Mouse (Mus musculus) adrenal gland, adult (tissue): Measurements from ENCODE around the gene Mum1.

ENCODE experiments used
- DNase-seq, 2 experiments: peaks; one replicate each; pipeline ENCODE4 v3.0.0; 2022 to 2023; ENCODE audit warnings: low spot score in 1 of 2; ENCODE audit not compliant: inconsistent age in 2 of 2

The Mum1 gene

DNA sequence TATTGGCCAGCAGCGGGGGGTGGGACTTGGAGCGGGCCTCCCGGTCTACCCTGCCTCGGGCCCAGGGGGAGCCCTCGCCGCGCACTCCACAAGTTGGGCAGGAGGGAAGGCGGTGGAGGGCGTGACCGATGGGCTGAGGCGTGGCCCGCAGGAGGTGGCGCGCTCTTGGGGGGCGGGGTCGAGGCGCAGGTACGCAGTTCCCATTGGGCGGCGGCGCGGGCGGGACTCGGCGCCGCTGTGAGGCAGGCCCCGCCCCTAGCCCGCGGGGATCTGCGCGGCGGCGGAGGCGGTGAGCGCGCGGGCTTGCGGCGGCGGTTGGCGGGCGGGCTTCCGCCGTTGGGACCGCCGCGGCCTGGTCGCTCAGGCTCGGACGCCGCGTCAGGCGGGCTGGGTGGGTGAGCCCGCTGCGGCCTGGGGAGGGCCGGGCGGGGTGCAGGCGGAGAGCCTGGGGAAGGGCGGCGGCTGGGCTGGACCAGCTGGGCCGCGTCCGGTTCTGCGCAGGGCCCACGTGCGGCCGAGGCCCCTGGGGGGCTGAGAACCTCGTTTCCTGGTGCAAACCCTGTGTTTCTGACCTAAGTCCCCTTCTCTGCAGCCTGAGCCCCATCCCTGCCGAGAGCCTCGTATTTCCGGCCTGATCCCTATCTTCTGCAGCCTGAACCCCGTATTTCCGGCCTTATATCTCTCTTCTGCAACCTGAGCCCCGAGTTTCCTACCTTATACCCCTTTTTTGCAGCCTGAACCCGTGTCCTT is at the start of gene Mum1:
TSS of gene Mum1 (plus strand) at position 19 of the 750 bp plus-strand sequence.
- peak; percentile 100 for DNase-seq

DNA sequence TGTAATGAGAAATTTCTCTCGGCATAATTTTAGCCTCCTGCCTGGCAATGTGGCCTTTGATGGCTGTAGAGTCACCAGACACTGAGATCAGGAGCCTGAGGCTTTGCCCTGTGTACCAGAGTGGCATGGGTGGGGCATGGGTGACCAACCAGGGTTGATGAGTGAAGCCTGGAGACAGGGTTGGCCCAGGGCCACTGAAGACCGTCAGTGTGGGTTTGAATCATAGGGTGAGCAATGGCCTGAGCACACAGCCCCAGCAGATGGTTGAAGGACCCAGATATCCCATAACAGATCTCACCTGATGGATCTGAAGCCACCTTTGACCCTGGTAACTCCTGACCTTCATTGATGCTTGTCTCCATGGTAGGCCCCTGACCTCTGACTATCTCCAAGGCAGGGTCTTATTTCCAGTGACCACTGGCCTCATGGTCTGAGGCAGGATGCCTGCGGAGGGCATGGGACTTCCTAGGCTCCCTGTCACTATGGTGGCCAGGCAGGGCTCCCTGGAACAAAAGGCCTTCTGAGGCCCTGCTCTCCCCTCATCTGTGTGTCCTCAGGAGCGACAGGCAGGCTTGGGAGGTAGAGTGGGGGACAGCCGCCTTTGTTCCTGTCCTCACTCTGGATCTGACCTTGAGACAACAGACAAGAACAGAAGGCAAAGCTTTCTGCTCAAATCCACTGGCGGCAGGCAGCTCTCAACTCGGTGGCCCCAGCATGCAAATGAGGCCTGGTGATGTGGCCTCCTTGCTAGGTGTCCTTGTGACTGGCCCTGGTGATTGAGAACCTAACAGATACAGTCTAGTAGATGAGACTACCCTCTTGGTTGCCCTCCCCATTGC is 48.6 kb upstream of the Mum1 start:
- peak; percentile 90 to 92 for DNase-seq

DNA sequence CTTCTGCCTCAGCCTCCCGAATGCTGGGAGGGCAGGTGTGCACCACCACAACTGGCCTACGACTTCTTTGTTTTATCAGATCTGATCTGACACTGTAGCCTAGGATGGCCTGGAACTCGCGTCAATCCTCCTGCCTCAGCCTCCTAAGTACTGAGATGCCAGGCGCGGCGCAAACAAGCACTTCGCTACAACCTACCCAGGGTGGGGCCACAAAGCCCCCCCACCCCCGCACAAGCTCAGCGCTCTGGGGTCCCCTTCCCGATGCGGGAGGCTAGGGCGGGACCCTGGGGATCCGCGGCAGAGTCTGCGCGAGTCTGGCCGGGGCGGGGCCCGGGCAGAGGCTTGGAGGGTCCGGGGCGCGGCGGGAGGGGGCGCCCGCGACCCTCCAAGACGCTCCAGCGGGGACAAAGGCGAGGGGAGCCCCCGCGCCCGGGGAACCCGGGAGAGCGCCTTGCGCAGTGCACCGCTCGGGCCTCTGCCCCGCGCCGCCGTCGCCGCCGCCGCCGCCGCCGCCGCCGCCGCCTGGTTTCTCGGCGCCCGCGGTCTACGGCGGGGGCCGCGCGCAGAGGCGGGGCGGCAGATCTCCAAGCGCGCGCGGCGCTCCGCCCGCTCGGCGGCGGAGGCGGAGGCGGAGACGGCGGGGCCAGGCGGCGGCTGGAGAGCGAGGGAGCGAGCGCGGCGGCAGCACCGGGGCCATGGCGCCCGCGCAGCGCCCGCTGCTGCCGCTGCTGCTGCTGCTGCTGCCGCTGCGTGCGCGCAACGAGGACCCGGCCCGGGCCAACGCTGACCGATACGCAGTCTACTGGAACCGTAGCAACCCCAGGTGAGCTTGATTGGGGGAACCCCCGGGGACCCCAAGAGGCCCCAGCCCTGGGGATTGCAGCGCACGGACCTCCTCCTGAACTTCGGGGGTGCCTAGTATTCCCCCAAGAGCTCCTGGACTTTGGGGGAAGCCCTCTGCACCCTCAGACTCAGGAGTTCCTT is 46.9 kb upstream of the Mum1 start, which contains the start of gene Efna2:
TSS of gene Efna2 (plus strand) at position 415 of the 984 bp plus-strand sequence.
- DNase-seq, result peak; percentile 69 to 75

DNA sequence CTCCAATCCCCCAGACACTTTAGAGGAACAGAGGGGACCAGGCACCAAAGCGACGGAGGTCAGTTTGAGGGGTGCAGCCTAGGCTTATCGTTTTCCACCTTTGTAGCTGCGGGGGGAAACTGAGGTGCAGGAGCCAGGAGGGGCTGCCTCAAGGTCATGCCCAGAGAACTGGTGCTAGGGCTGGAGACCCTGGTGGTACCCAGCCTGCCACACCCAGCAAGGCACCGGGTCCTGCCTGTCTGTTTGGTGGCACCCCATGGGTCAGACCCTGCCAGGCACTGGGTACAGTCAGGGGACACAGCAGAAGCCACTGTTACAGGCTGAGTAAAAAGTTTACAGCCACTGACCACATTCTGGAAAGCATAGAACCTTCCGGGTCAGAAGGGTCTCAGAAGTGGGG is 45.9 kb upstream of the Mum1 start:
- no peak for DNase-seq

DNA sequence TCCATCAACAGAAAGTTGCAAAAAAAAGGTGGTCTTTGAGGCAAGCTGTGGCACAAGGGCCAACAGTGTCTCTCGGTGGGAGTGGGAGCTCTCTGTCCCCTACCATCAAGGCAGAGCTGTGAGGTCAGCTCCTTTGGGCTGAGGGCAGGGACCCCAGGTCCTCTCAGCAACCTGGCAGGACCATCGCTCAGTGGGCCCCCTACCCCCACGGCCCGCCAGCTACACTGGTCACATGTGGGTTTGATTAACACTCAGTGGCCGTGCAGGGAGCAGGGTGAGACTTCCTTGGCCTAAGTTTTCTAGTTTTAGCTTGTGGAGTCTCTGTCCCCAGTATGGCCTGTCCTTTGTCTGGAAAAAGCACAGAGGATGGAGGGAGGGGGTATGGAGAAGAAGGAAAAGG is 45.4 kb upstream of the Mum1 start:
- DNase-seq, result no peak

DNA sequence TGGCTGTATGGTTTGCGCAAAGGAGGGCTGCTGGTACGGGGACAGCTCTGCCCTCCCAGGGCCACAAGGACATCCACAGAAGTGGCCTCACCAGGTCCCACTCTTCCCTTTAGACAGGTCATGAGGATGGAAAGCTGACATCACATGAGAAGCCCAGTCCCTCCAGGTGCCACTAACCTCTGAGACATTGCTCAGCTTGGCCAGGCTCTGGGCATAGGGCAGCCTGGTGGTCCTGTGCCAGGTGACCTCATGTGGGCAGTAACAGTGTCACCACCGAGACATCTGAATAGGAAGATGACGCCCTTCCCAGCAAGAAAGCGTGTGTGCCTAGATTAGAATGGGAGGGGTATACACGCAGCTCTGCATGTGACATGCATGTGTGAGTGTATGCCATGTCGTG is 43.7 kb upstream of the Mum1 start:
- no peak for DNase-seq

DNA sequence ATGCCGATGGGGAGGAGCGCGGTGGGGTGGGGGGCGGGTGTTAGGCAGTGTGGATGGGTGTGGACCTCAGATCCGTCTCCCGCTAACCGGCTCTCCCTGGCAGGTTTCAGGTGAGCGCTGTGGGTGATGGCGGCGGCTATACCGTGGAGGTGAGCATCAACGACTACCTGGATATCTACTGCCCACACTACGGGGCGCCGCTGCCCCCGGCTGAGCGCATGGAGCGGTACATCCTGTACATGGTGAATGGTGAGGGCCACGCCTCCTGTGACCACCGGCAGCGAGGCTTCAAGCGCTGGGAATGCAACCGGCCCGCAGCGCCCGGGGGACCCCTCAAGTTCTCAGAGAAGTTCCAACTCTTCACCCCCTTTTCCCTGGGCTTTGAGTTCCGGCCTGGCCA is 39.6 kb upstream of the Mum1 start:
- DNase-seq, result no peak

DNA sequence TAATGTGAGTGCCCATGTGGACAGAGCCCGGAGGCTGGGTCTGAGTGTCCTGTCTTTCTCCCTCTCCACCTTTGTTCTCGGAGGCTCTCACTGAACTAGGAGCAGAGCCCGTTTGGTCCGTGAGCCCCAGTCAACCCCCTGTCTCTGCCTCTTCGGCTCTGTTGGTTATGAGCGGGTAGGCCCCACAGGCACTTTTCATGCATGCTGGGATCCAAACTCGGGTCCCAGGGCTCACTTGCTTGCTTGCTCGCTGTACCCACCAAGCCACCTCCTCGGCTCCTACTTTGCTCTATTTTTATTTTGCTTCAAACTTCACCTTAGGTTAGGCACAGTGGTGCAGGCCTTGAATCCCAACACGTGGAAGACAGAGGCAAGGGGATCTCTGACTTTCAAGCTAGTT is 38.5 kb upstream of the Mum1 start:
- DNase-seq, result no peak

DNA sequence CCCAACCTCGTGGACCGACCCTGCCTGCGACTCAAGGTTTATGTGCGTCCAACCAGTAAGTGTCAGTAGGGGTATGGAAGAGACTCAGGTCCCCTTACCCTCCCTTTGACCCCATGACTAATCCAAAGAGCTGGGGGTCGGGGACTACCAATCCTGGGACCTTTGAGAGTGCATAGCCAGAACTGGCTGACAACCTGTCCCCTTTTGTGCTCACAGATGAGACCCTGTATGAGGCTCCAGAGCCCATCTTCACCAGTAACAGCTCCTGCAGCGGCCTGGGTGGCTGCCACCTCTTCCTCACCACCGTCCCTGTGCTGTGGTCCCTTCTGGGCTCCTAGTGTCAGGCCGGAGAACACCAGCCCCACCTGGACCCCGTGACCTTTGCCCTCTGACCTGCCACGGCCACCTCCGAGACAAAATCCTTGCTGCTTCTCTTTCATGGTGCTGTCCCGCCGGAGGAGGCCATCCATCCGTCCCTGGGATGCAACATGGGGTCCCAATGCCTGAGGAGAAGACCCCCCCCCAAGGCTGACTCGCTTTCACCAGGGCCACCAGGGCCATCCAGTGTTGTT is 37.7 kb upstream of the Mum1 start:
- no peak for DNase-seq

DNA sequence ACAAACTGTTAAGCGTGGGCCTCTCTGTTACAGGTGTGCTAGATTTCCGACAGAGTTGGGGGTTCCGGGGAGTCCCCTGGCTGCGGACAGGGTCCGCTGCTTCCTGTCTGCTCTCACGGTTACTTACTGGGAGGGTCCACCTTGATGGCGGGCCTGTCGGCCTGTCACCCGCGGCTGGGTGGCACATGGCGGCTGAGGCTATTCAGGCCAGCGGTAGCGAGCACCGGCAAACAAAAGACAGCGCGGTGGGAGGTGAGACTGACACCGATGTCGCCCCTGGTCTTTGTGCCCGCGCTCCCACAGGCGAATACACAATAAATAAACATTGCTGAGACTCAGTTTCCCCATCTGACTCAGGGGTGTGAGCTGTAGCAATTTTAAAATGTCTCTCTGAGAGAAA is 36.2 kb upstream of the Mum1 start:
- DNase-seq, result no peak

DNA sequence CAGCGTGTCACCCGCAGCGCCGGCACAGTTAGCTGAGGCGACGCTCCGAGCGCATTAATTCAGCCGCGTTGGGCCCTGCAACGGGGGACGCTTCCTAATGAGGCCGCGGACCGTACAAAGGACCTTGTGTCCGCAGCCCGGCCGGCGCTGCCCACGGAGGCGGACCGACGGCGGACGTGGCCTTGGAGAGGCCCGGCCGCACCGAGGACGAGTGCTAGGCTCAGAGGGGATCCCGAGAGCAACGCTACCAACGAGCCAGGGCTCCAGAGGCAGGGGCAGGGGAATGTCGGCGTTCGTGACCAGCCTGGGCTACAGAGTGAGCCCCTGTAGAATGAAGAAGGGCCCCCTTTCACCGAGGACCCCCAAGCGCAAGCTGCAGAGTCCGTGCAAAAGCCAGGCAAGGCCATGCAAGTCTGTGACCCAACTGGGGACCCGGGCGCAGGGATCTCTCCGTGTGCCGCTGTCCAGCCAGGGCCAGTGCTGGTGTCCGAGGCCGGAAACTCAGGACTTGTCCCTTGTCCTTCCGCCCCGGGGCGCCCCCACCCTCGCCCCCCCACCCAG is 35.7 kb upstream of the Mum1 start:
- peak; percentile 55 to 85 for DNase-seq

DNA sequence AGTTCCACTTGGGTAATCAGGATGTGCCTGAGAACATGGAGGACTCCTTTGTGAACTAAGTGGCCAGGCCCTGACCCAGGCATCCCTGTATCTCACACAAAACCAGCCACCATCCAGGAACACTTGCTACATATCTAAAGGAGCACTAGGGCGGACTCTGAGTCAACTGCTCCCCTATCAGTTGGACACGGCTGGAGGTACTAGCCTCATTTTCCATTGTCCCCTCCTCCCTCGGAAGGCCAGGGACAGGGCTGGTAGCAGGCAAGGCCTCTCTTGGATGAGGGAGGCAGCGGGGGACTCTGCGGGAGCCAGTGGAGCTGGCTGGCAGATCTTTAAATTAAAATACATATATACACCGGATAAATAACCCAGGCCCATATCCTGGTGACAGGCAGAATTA is 32.3 kb upstream of the Mum1 start:
- DNase-seq, result no peak

DNA sequence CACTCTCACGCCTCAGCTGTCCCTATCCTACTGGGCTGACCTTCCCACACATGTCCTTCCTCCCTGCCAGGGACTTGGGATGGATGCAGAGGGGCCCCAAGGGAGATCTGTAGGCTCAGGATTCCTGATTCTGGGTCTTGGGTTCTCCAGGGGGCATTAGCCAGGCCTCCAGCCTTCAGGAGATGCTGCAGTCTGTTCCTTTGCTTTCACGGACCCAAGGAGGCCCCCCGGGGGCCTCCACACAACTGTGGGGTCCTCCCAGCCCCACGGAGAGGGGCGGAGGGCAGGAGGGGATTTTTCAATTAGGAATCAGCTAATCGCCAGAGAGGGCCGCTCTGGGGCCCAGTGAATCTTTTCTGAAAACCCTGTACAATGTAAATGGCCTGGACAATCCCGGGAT is 31.8 kb upstream of the Mum1 start:
- DNase-seq, result no peak

DNA sequence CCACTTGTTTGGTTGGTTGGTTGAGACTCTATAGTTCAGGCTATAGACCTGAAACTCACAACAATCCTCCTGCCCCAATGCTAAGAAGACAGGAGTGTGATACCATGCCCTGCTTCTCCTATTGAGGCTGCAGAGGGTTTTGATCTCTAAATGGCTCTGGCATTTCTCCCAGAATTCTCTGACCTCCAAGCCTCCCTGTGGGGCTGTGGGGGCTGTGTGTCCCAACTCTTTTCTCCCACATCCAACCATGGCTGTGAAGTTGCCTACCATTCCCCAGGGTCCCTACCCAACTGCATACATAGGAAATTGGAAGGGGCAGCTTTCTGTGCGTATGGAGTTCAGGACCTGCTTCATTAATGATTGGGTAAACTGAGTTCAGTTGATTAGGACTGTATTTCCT is 30.1 kb upstream of the Mum1 start:
- no peak for DNase-seq

DNA sequence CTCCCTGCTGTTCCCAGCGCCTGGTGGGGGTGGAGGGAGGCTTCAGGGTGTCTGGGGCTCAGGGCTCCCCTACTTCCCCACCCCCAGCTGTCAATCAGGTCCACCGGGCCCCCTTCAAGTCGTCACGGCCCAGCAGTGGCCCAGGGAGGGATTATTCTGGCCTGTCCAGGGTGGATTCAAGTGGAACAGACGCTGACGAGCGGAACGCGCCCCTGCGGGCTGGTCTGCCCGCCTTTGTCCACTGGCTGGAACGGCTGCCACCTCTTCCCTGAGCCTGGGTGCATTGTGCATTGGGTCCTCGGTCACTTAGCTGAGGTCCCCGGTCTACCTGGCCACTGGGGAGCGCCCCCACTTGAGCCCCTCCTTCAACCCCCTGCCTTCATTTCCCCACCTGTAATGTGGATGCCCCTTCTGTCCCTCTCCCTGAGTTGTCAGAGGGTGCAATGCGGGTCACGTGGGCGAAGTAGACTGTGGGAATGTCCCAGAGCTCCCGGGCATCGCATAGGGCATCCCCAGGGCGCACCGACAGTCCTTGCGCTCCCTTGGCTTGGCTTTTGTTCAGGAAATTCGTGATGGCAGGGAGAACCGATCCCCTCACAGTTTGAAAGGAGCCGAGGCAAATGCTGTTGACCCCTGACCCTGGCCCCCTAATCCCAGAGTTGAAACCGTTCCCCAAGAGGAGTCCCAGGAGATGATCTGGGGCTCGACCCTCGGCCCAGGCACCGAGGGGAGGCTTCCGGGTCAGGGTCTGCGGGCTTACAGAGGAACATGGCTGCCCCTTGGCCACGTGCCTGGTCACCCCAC is 29.3 kb upstream of the Mum1 start:
- no peak for DNase-seq

DNA sequence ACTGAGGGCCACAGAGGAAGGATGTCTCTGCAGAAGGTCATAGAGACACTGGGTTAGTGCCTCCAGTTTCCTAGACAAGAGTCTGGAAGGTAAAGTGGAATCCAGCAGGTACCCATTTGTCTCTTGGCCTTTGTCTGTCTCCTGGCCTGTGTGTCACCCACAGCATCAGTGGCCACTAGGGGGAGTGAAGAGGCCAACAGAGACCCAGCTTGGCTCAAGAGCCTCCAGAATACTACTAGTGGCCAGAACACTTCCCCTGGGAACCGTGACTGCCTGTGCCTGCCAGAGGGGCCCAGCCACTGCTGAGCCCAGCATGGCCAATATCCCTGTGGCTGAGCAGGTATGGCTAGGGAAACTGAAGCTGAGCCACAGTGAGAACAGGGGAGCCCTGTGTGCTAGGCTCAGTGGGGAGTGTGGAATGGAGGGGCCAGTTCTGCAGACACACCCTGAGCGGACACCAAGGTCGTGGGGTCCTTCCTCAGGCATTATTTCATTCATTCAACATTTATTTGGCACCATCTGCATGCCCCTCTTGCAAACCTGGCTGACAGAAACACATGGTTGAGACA is 26.7 kb upstream of the Mum1 start:
- DNase-seq, result peak; percentile 79 to 94

DNA sequence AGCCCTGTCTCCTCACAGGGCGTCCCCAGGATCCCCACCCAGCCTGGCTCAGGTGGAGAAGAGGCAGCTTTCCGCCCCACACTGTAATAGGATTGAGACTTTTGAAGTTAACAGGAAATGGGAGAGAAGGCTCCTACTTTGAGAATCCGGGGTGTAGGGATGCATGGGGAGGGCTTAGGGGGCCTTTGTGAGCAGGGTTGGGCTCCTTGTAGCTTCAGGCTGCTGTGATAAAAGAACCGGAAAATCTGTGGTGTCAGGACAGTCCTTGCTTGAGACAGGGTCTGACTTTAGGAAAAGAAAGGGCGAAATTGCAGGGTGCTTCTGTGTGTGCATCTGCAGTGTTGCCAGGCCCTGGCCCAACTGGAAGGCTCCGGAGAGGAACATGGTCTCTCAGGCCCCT is 25.7 kb upstream of the Mum1 start:
- no peak for DNase-seq

DNA sequence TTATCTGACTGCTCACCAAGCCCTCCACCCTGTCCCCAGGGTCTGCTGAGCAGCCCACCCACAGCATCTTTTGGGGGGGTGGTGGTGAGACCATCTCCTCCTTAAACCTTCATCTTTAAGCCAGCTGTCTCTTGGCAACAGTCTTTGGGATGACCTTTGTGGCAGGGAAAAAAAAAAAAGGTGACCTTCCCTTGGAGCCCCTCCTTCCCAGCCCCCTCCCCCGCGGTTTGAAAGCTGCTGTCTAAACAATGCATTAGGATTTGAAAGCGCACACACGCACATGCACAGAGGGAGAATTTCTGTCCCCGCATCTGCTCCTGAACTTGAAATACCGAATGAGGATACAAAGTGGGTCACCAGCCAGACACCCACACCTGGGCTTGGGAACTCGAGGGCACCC is 22.2 kb upstream of the Mum1 start:
- DNase-seq, result no peak

DNA sequence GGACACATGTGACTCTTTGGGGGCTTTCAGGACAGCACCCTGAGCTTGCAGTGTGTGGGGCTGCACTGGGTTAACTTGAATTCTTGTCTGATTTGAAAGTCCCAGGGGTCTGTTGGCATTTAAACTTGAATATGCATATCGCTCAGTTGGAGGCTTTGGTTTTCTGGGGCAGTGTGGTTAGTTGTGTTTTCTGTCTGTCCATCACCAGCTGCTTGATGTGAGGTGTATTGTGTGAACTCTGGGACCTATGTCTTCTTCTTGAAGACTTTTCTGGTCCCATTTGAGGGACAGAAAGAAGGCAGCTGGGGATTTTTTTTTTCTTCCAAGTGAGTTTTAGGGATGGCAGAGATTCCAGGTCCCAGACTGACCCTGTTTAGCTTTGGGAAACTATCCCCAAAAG is 19.0 kb upstream of the Mum1 start:
- no peak for DNase-seq
